Mouse (Mus musculus) hindbrain, embryonic 13.5 days (tissue): ENCODE results near the gene AI597479. TPM values are rescaled to one million over a fixed set of nuclear protein-coding genes. Genes with fewer than 3 reads are reported as not detected.
"Not testable (repeated sequence)": the region's sequence is repeated elsewhere in the genome, so short reads cannot be mapped to it uniquely, and the experiment has no call there.

Experiments used
- ATAC-seq: fragments of 200-750 bp; cut with Nextera tagmentation; 2 replicates; pipeline ENCODE4 v1.8.0; 2017; ENCODE audit warnings: moderate TSS enrichment; ENCODE audit not compliant: low FRiP score
- H3K27ac ChIP-seq: fragments of 300-500 bp; sonication (generic); 2 replicates; pipeline ENCODE4 v1.5.1; 2015; ENCODE audit warnings: inconsistent platforms, mild to moderate bottlenecking, moderate library complexity
- H3K27me3 ChIP-seq: fragments of 300-500 bp; sonication (generic); 2 replicates; pipeline ENCODE4 v1.6.1; 2015; ENCODE audit warnings: mild to moderate bottlenecking, inconsistent platforms
- H3K36me3 ChIP-seq: fragments of 300-500 bp; sonication (generic); 2 replicates; pipeline ENCODE4 v1.6.1; 2015; ENCODE audit warnings: mild to moderate bottlenecking, inconsistent platforms
- H3K4me1 ChIP-seq: fragments of 300-500 bp; sonication (generic); replicated peaks from 2 replicates; pipeline ENCODE4 v1.6.1; 2015; ENCODE audit warnings: inconsistent platforms
- H3K4me2 ChIP-seq: fragments of 300-500 bp; sonication (generic); 2 replicates; pipeline ENCODE4 v1.6.1; 2015; ENCODE audit warnings: inconsistent platforms, mild to moderate bottlenecking, moderate library complexity
- H3K4me3 ChIP-seq: fragments of 300-500 bp; sonication (generic); 2 replicates; pipeline ENCODE4 v1.5.1; 2015; ENCODE audit warnings: mild to moderate bottlenecking, inconsistent platforms
- H3K9ac ChIP-seq: fragments of 300-500 bp; sonication (generic); 2 replicates; pipeline ENCODE4 v1.6.1; 2015; ENCODE audit warnings: mild to moderate bottlenecking, inconsistent platforms
- H3K9me3 ChIP-seq: fragments of 300-500 bp; sonication (generic); 2 replicates; pipeline ENCODE4 v1.6.1; 2016; ENCODE audit warnings: inconsistent platforms
- WGBS: fragments of 180-500 bp; shearing (Covaris S2); methylation state at CpG from one replicate; pipeline ENCODE4 v1.1.7; 2015; 5-methylcytosine and 5-hydroxymethylcytosine counted together
- polyA plus RNA-seq: library from polyadenylated mRNA; unstranded; fragments of >200 nt; fragmentation: Nextera tagmentation; extraction: Ambion mirVana; gene quantifications from 2 replicates; pipeline ENCODE4 v1.2.1, GENCODE M21; 2015

The AI597479 gene
- polyA plus RNA-seq, 1 experiment from 2014 or later, result 48.3 TPM

GRCm38 (mm10) chr1:43130219-43130981 lies 31.9 kb downstream of the AI597479 start:
- no peak overlapping the region for H3K4me3 ChIP-seq
- no peak for ATAC-seq
- H3K4me2 ChIP-seq, result no peak overlapping the region
- WGBS, result 85% methylated on average over 5 of the region's 5 CpGs
- H3K9me3 ChIP-seq, result no peaks in the 10 kb centered on the region
- H3K9ac ChIP-seq, result no peak overlapping the region
- no peaks in the 10 kb centered on the region for H3K27me3 ChIP-seq
- H3K27ac ChIP-seq, result no peak overlapping the region
- no peaks in the 10 kb centered on the region for H3K4me1 ChIP-seq
- H3K36me3 ChIP-seq, result peaks cover 17% of the 10 kb centered on the region

GRCm38 (mm10) chr1:43131591-43131990 lies 33.1 kb downstream of the AI597479 start:
- no peak for ATAC-seq
- Histone ChIP-seq H3K27me3 (no peaks in the 10 kb centered on the region), H3K4me1 (no peaks in the 10 kb centered on the region), H3K36me3 (peaks cover 20% of the 10 kb centered on the region), H3K9me3 (no peaks in the 10 kb centered on the region), H3K4me3 (no peak overlapping the region), H3K27ac (no peak overlapping the region), H3K9ac (no peak overlapping the region), H3K4me2 (no peak overlapping the region)
- WGBS, result 93% methylated on average over 9 of the region's 9 CpGs

- H3K27ac ChIP-seq, H3K27me3 ChIP-seq, H3K4me3 ChIP-seq, H3K4me2 ChIP-seq, H3K4me1 ChIP-seq, ATAC-seq, H3K9ac ChIP-seq, H3K36me3 ChIP-seq, H3K9me3 ChIP-seq: not testable (repeated sequence)
- 80% methylated on average over 2 of the region's 2 CpGs for WGBS
These were observed 38.0 kb downstream of the AI597479 start for GRCm38 (mm10) chr1:43136488-43137029.

GRCm38 (mm10) chr1:43137334-43137733 lies 38.8 kb downstream of the AI597479 start:
- Histone ChIP-seq H3K4me1 (no peaks in the 10 kb centered on the region), H3K36me3 (peaks cover 5% of the 10 kb centered on the region; the same call in 1 of the 2 replicates), H3K27me3 (no peaks in the 10 kb centered on the region), H3K9me3 (no peaks in the 10 kb centered on the region), H3K4me3 (no peak overlapping the region), H3K27ac (no peak overlapping the region), H3K4me2 (no peak overlapping the region), H3K9ac (no peak overlapping the region)
- ATAC-seq, result no peak
- 93% methylated on average over 5 of the region's 5 CpGs for WGBS

GRCm38 (mm10) chr1:43138268-43138812 lies 39.8 kb downstream of the AI597479 start:
- 71% methylated on average over 15 of the region's 15 CpGs for WGBS
- H3K36me3 ChIP-seq, result peaks cover 5% of the 10 kb centered on the region; the same call in 1 of the 2 replicates
- H3K9me3 ChIP-seq, result no peaks in the 10 kb centered on the region
- no peak overlapping the region for H3K27ac ChIP-seq
- H3K9ac ChIP-seq, result no peak overlapping the region
- H3K4me3 ChIP-seq, result no peak overlapping the region
- ATAC-seq, result no peak
- no peaks in the 10 kb centered on the region for H3K27me3 ChIP-seq
- no peak overlapping the region for H3K4me2 ChIP-seq
- H3K4me1 ChIP-seq, result no peaks in the 10 kb centered on the region

- Histone ChIP-seq H3K4me1 (no peaks in the 10 kb centered on the region), H3K9me3 (no peaks in the 10 kb centered on the region), H3K36me3 (peaks cover 5% of the 10 kb centered on the region; the same call in 1 of the 2 replicates), H3K27me3 (no peaks in the 10 kb centered on the region), H3K4me3 (no peak overlapping the region), H3K9ac (no peak overlapping the region), H3K27ac (no peak overlapping the region), H3K4me2 (no peak overlapping the region)
- peak; percentile 83 for ATAC-seq
- 55% methylated on average over 8 of the region's 8 CpGs for WGBS
These were observed 41.2 kb downstream of the AI597479 start for GRCm38 (mm10) chr1:43139587-43140266.

- Histone ChIP-seq H3K27me3 (no peaks in the 10 kb centered on the region), H3K36me3 (peaks cover 2% of the 10 kb centered on the region; the same call in 1 of the 2 replicates), H3K4me2 (no peak overlapping the region), H3K9me3 (no peaks in the 10 kb centered on the region), H3K27ac (no peak overlapping the region), H3K4me1 (no peaks in the 10 kb centered on the region), H3K4me3 (no peak overlapping the region), H3K9ac (no peak overlapping the region)
- 83% methylated on average over 11 of the region's 11 CpGs for WGBS
- no peak for ATAC-seq
These were observed 43.0 kb downstream of the AI597479 start for GRCm38 (mm10) chr1:43141555-43141961.

GRCm38 (mm10) chr1:43142849-43143248 lies 44.3 kb downstream of the AI597479 start:
- Histone ChIP-seq H3K4me2 (no peak overlapping the region), H3K9me3 (no peaks in the 10 kb centered on the region), H3K9ac (no peak overlapping the region), H3K36me3 (no peaks in the 10 kb centered on the region), H3K27me3 (no peaks in the 10 kb centered on the region), H3K4me1 (no peaks in the 10 kb centered on the region), H3K27ac (no peak overlapping the region), H3K4me3 (no peak overlapping the region)
- no peak for ATAC-seq
- 76% methylated on average over 6 of the region's 6 CpGs for WGBS

GRCm38 (mm10) chr1:43143284-43143683 lies 44.8 kb downstream of the AI597479 start:
- no peaks in the 10 kb centered on the region for H3K27me3 ChIP-seq
- H3K9me3 ChIP-seq, result no peaks in the 10 kb centered on the region
- H3K36me3 ChIP-seq, result no peaks in the 10 kb centered on the region
- H3K4me1 ChIP-seq, result no peaks in the 10 kb centered on the region
- no peak overlapping the region for H3K4me3 ChIP-seq
- no peak for ATAC-seq
- H3K4me2 ChIP-seq, result no peak overlapping the region
- 90% methylated on average over 4 of the region's 4 CpGs for WGBS
- no peak overlapping the region for H3K9ac ChIP-seq
- H3K27ac ChIP-seq, result no peak overlapping the region

- ATAC-seq, result no peak
- no peak overlapping the region for H3K9ac ChIP-seq
- H3K27ac ChIP-seq, result no peak overlapping the region
- no peaks in the 10 kb centered on the region for H3K4me1 ChIP-seq
- no peak overlapping the region for H3K4me2 ChIP-seq
- WGBS, result 96% methylated on average over 4 of the region's 4 CpGs
- H3K27me3 ChIP-seq, result no peaks in the 10 kb centered on the region
- H3K9me3 ChIP-seq, result no peaks in the 10 kb centered on the region
- no peaks in the 10 kb centered on the region for H3K36me3 ChIP-seq
- no peak overlapping the region for H3K4me3 ChIP-seq
These were observed 45.3 kb downstream of the AI597479 start for GRCm38 (mm10) chr1:43143791-43144190.

- no peak overlapping the region for H3K27ac ChIP-seq
- H3K36me3 ChIP-seq, result no peaks in the 10 kb centered on the region
These were observed 45.9 kb downstream of the AI597479 start for GRCm38 (mm10) chr1:43144338-43144906.

GRCm38 (mm10) chr1:43145388-43145787 lies 46.9 kb downstream of the AI597479 start:
- 90% methylated on average over 6 of the region's 6 CpGs for WGBS
- Histone ChIP-seq H3K9me3 (no peaks in the 10 kb centered on the region), H3K9ac (no peak overlapping the region), H3K4me1 (no peaks in the 10 kb centered on the region), H3K4me3 (no peak overlapping the region), H3K27me3 (no peaks in the 10 kb centered on the region), H3K27ac (no peak overlapping the region), H3K36me3 (no peaks in the 10 kb centered on the region), H3K4me2 (no peak overlapping the region)
- no peak for ATAC-seq

More at GRCm38 (mm10) chr1:43144338-43144906, 45.9 kb downstream of the AI597479 start:
- no peak overlapping the region for H3K4me2 ChIP-seq
- no peak overlapping the region for H3K9ac ChIP-seq
- no peak overlapping the region for H3K4me3 ChIP-seq
- WGBS, result 89% methylated on average over 8 of the region's 8 CpGs
- ATAC-seq, result no peak
- H3K27me3 ChIP-seq, result no peaks in the 10 kb centered on the region
- no peaks in the 10 kb centered on the region for H3K4me1 ChIP-seq
- H3K9me3 ChIP-seq, result no peaks in the 10 kb centered on the region
